Mouse (Mus musculus) left cerebral cortex, postnatal 36 days (tissue): ENCODE measurements around the gene 4932411N23Rik. TPM values are rescaled to one million over a fixed set of nuclear protein-coding genes. Genes with fewer than 3 reads are reported as not detected.
"Not testable (repeated sequence)": the region's sequence is repeated elsewhere in the genome, so short reads cannot be mapped to it uniquely, and the experiment has no call there.

Experiments used
- DNase-seq, 2 experiments: peaks; one replicate each; pipeline ENCODE4 v3.0.0; 2021 to 2022; ENCODE audit warnings: low spot score in 2 of 2, mixed read lengths in 1 of 2
- intact Hi-C: fragments of 180-260 bp; cut with DNase I; formaldehyde crosslinking; loops from one replicate; pipeline ENCODE4 v1.15.1; 2025
- total RNA-seq, 2 experiments: library from RNA; stranded (reverse); gene quantifications; 2 replicates each; pipeline ENCODE4 v1.2.3; 2021

Gene 4932411N23Rik
- not detected for total RNA-seq

DNA sequence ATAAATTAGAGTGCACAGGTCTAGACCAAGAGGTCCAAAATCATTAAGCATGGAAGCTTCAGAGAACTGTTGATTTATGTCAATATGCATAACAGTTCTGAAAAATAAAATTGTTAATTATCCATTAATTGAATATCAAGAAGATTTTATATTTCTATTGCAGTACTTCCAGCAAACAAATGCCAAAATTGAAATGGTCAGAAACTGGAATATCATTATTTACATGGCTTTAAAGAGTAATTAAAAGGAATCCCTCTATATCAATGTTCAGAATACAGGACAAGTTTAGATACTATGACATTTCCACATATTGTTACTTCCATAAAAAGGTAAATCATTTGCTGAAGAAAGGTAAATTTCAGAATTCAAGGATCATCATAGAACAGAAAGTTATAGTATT is at the start of gene 4932411N23Rik:
Gene 4932411N23Rik, minus strand, starts transcription at position 101 of the 400 bp plus-strand sequence.
- intact Hi-C loops, result no loop called here
- DNase-seq, result no peak

DNA sequence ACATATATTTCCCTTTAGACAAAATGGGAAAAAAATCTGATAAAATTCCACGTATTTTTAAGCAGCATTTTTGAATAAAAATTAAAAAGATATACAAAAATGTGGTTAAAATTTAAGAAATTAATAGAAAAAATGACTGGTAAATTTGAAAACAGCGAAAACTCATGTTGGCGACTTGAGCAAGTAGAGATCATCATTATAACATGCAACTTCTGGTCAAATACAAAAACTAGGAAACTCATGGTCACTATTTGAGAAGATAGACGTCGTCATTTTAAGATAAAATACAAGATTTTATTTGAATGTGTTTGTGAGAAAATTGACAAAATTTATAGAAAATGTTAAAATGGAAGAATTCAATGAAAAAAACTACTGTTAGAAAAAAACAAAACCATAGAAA is 35.8 kb downstream of the 4932411N23Rik start:
- no peak for DNase-seq
- intact Hi-C loops, result no loop called here

DNA sequence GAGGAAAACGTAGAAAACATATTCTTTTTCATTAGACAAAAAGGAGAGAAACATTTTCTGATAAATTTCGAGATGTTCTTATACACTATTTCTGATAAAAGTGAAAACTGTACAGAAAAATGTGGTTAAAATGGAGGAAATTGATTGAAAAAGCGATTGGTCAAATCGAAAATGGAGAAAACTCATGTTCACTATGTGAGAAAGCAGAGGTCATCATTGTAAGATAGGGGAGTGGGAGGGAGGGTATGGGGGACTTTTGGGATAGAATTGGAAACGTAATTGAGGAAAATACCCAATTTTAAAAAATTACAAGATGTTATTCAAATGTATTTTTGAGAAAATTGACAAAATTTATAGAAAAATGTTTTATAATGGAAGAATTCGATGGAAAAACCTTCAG is 38.0 kb downstream of the 4932411N23Rik start:
- intact Hi-C loops, DNase-seq: not testable (repeated sequence)

DNA sequence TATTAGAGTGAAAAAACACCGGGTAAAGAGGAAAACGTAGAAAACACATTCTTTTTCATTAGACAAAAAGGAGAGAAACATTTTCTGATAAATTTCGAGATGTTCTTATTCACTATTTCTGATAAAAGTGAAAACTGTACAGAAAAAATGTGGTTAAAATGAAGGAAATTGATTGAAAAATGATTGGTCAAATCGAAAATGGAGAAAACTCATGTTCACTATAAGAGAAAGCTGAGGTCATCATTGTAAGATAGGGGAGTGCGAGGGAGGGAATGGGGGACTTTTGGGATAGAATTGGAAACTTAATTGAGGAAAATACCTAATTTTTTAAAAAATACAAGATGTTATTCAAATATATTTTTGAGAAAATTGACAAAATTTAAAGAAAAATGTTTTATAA is 40.8 kb downstream of the 4932411N23Rik start:
- DNase-seq, intact Hi-C loops: not testable (repeated sequence)

DNA sequence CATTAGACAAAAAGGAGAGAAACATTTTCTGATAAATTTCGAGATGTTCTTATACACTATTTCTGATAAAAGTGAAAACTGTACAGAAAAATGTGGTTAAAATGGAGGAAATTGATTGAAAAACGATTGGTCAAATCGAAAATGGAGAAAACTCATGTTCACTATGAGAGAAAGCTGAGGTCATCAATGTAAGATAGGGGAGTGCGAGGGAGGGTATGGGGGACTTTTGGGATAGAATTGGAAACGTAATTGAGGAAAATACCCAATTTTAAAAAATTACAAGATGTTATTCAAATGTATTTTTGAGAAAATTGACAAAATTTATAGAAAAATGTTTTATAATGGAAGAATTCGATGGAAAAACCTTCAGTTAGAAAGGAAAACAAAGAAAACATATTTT is 42.2 kb downstream of the 4932411N23Rik start:
- peak in 1 of 2 experiments; percentile 3 for DNase-seq
- intact Hi-C loops, result not testable (repeated sequence)

Other genes starting within 250 kb of the 4932411N23Rik start
- not detected for gene Gm382, start 224.1 kb upstream of the 4932411N23Rik start, total RNA-seq